Mouse (Mus musculus) heart, adult 18-20 months (tissue): ENCODE measurements around the gene P2ry6. TPM values are rescaled to one million over a fixed set of nuclear protein-coding genes. Genes with fewer than 3 reads are reported as not detected.

Source experiments
- DNase-seq, 2 experiments: peaks; one replicate each; pipeline ENCODE4 v3.0.0; 2021 to 2022; ENCODE audit warnings: mixed read lengths in 1 of 2
- long read RNA-seq, 2 experiments: library from polyadenylated mRNA; stranded (forward); transcript quantifications; one replicate each; pipeline ENCODE4 v2.0.0; 2021
- total RNA-seq, 2 experiments: library from RNA; stranded (reverse); gene quantifications; 2 replicates each; pipeline ENCODE4 v1.2.3; 2021

P2ry6 gene
- 1 to 10 TPM; 3.2 TPM for total RNA-seq
- long read RNA-seq, experiment 1, partial matches to known transcripts, result 0 of 5 reads
- long read RNA-seq, experiment 1, other reads (novel, unspliced or antisense), result 1 of 5 reads
- long read RNA-seq, experiment 2, partial matches to known transcripts, result 0 of 1 reads
- long read RNA-seq, experiment 2, other reads (novel, unspliced or antisense), result 0 of 1 reads

GRCm38 (mm10) chr7:100974135-100974903, at the start of gene P2ry6:
Gene P2ry6, minus strand, starts transcription at chr7:100974649.
- DNase-seq, result peak in 1 of 2 experiments; percentile 61

- DNase-seq, result no peak
Observed at GRCm38 (mm10) chr7:101017492-101017891, 43.0 kb upstream of the P2ry6 start.

- no peak for DNase-seq
Observed at GRCm38 (mm10) chr7:101017021-101017461, 42.6 kb upstream of the P2ry6 start.

GRCm38 (mm10) chr7:101014985-101015384, 40.5 kb upstream of the P2ry6 start:
- DNase-seq, result no peak

- DNase-seq, result no peak
Observed at GRCm38 (mm10) chr7:101014041-101014440, 39.6 kb upstream of the P2ry6 start.

GRCm38 (mm10) chr7:101012541-101012940, 38.1 kb upstream of the P2ry6 start, which contains the start of gene P2ry2:
Gene P2ry2, minus strand, starts transcription at chr7:101012866.
- no peak for DNase-seq

GRCm38 (mm10) chr7:101011681-101012367, 37.4 kb upstream of the P2ry6 start:
- peak; percentile 88 to 92 for DNase-seq

- no peak for DNase-seq
Observed at GRCm38 (mm10) chr7:101010741-101011140, 36.3 kb upstream of the P2ry6 start.

- no peak for DNase-seq
Observed at GRCm38 (mm10) chr7:101006201-101006600, 31.8 kb upstream of the P2ry6 start.

GRCm38 (mm10) chr7:101005119-101005518, 30.7 kb upstream of the P2ry6 start:
- no peak for DNase-seq

GRCm38 (mm10) chr7:101003442-101004326, 29.2 kb upstream of the P2ry6 start:
- DNase-seq, result peak in 1 of 2 experiments; percentile 71

GRCm38 (mm10) chr7:101002274-101002673, 27.8 kb upstream of the P2ry6 start:
- peak; percentile 79 to 89 for DNase-seq

GRCm38 (mm10) chr7:100999623-101000022, 25.2 kb upstream of the P2ry6 start:
- DNase-seq, result no peak

GRCm38 (mm10) chr7:100998578-100998960, 24.1 kb upstream of the P2ry6 start:
- no peak for DNase-seq

- no peak for DNase-seq
Observed at GRCm38 (mm10) chr7:100997951-100998577, 23.6 kb upstream of the P2ry6 start.

- no peak for DNase-seq
Observed at GRCm38 (mm10) chr7:100997215-100997614, 22.8 kb upstream of the P2ry6 start.

GRCm38 (mm10) chr7:100995951-100996350, 21.5 kb upstream of the P2ry6 start:
- DNase-seq, result no peak

GRCm38 (mm10) chr7:100995260-100995864, 20.9 kb upstream of the P2ry6 start:
- DNase-seq, result peak in 1 of 2 experiments; percentile 70

GRCm38 (mm10) chr7:100993166-100993565, 18.7 kb upstream of the P2ry6 start:
- DNase-seq, result peak; percentile 88 to 91

GRCm38 (mm10) chr7:100991972-100992371, 17.5 kb upstream of the P2ry6 start:
- DNase-seq, result no peak
